Mouse (Mus musculus): Measurements from ENCODE around the gene Olfr78.

The Olfr78 gene

GRCm38 (mm10) chr7:102759266-102759665 is at the start of gene Olfr78, which contains the start of gene Olfr560:
Olfr78 (minus strand) TSS chr7:102759471.
Olfr560 (minus strand) TSS chr7:102759366.
- no peak for DNase-seq (ENCODE audit: extremely low spot score, low spot score)

- DNase-seq (ENCODE audit: extremely low spot score, low spot score), result no peak
These were observed 43.9 kb upstream of the Olfr78 start, which contains the start of gene Olfr564 for GRCm38 (mm10) chr7:102803180-102803579. Olfr564 (plus strand) TSS chr7:102803480.

GRCm38 (mm10) chr7:102770921-102771320 is 11.7 kb upstream of the Olfr78 start, which contains the start of gene Olfr561:
Olfr561 (plus strand) TSS chr7:102771221.
- DNase-seq (ENCODE audit: extremely low spot score, low spot score), result no peak

- DNase-seq (ENCODE audit: extremely low spot score, low spot score), result no peak
These were observed 7.2 kb downstream of the Olfr78 start for GRCm38 (mm10) chr7:102752086-102752485.

- DNase-seq (ENCODE audit: extremely low spot score, low spot score), result no peak
These were observed 21.6 kb downstream of the Olfr78 start for GRCm38 (mm10) chr7:102737705-102738104.

GRCm38 (mm10) chr7:102733793-102734192 is 25.5 kb downstream of the Olfr78 start:
- DNase-seq (ENCODE audit: extremely low spot score, low spot score), result no peak

GRCm38 (mm10) chr7:102727391-102727790 is 31.9 kb downstream of the Olfr78 start, which contains the start of gene Olfr559:
Olfr559 (minus strand) TSS chr7:102727491.
- DNase-seq (ENCODE audit: extremely low spot score, low spot score), result no peak

GRCm38 (mm10) chr7:102718970-102719369 is 40.3 kb downstream of the Olfr78 start, which contains the start of gene Olfr33:
Olfr33 (minus strand) TSS chr7:102719070.
- no peak for DNase-seq (ENCODE audit: extremely low spot score, low spot score)

- no peak for DNase-seq (ENCODE audit: extremely low spot score, low spot score)
These were observed 57.4 kb downstream of the Olfr78 start, which contains the start of gene Olfr558 for GRCm38 (mm10) chr7:102701915-102702314. Olfr558 (plus strand) TSS chr7:102702215.

GRCm38 (mm10) chr7:102698461-102698860 is 60.8 kb downstream of the Olfr78 start:
- DNase-seq (ENCODE audit: extremely low spot score, low spot score), result no peak

- peak; percentile 33 for DNase-seq (ENCODE audit: extremely low spot score, low spot score)
These were observed 63.7 kb downstream of the Olfr78 start, which contains the start of gene Olfr557 for GRCm38 (mm10) chr7:102695358-102696125. Olfr557 (plus strand) TSS chr7:102695910.
